Mouse (Mus musculus) lung, postnatal 0 days (tissue): ENCODE results near the gene Rraga. TPM values are rescaled to one million over a fixed set of nuclear protein-coding genes. Genes with fewer than 3 reads are reported as not detected.

ENCODE experiments used
- ATAC-seq: fragments of 200-750 bp; cut with Nextera tagmentation; 2 replicates; pipeline ENCODE4 v1.8.0; 2017; ENCODE audit warnings: moderate library complexity
- DNase-seq: peaks from one replicate; pipeline ENCODE4 v3.0.0-alpha.2; 2016; ENCODE audit warnings: low spot score
- H3K27ac ChIP-seq: fragments of 300-500 bp; sonication (generic); 2 replicates; pipeline ENCODE4 v1.5.1; 2014; ENCODE audit warnings: antibody characterized with exemption, mild to moderate bottlenecking, low read length, mixed read lengths
- H3K27me3 ChIP-seq: fragments of 300-500 bp; sonication (generic); replicated peaks from 2 replicates; pipeline ENCODE4 v1.6.1; 2014; ENCODE audit warnings: low read length, mixed read lengths; ENCODE audit not compliant: insufficient read depth
- H3K36me3 ChIP-seq: fragments of 300-500 bp; sonication (generic); 2 replicates; pipeline ENCODE4 v1.6.1; 2014; ENCODE audit warnings: low read length, mixed read lengths; ENCODE audit not compliant: insufficient read depth
- H3K4me1 ChIP-seq: fragments of 300-500 bp; sonication (generic); 2 replicates; pipeline ENCODE4 v1.6.1; 2014; ENCODE audit warnings: antibody characterized with exemption, low read depth, low read length, mixed read lengths; ENCODE audit not compliant: insufficient read depth
- H3K4me2 ChIP-seq: fragments of 300-500 bp; sonication (generic); replicated peaks from 2 replicates; pipeline ENCODE4 v1.6.1; 2014; ENCODE audit warnings: low read depth, mild to moderate bottlenecking, low read length, moderate library complexity, mixed read lengths
- H3K4me3 ChIP-seq: fragments of 300-500 bp; sonication (generic); 2 replicates; pipeline ENCODE4 v1.5.1; 2014; ENCODE audit warnings: low read depth, low read length
- H3K9ac ChIP-seq: fragments of 300-500 bp; sonication (generic); replicated peaks from 2 replicates; pipeline ENCODE4 v1.6.1; 2014; ENCODE audit warnings: low read depth, mild to moderate bottlenecking
- H3K9me3 ChIP-seq: fragments of 300-500 bp; sonication (generic); 2 replicates; pipeline ENCODE4 v1.6.1; 2016; ENCODE audit warnings: low read length, mixed read lengths
- CTCF ChIP-seq: IDR thresholded peaks from 2 replicates; pipeline ENCODE4 v1.5.1; 2016; ENCODE audit warnings: antibody characterized with exemption, mild to moderate bottlenecking
- EP300 ChIP-seq: IDR thresholded peaks from 2 replicates; pipeline ENCODE4 v1.6.1; 2016; ENCODE audit warnings: antibody characterized with exemption, mild to moderate bottlenecking, control low read depth
- WGBS: fragments of 180-500 bp; shearing (Covaris S2); extraction: QIAGEN DNeasy Blood & Tissue Kit; methylation state at CpG from one replicate; pipeline ENCODE4 v1.1.7; 2014; 5-methylcytosine and 5-hydroxymethylcytosine counted together
- polyA plus RNA-seq: library from polyadenylated mRNA; unstranded; fragments of >200 nt; fragmentation: Nextera tagmentation; extraction: Ambion mirVana; gene quantifications from 2 replicates; pipeline ENCODE4 v1.2.1, GENCODE M21; 2015

The Rraga gene
- polyA plus RNA-seq, 1 experiment from 2014 or later, result 60.0 TPM

- H3K9me3 ChIP-seq, result no peaks in the 10 kb centered on the region
- H3K9ac ChIP-seq, result no peak within 1 kb of the TSS
- no peaks in the 10 kb centered on the region for H3K4me1 ChIP-seq
- ATAC-seq (no peak), DNase-seq (no peak)
- no peaks in the 10 kb centered on the region for H3K36me3 ChIP-seq
- H3K27me3 ChIP-seq, result no peaks in the 10 kb centered on the region
- no peak within 1 kb of the TSS for H3K27ac ChIP-seq
- TF ChIP-seq CTCF (no peak), EP300 (no peak)
- no peak within 1 kb of the TSS for H3K4me2 ChIP-seq
- no peak within 1 kb of the TSS for H3K4me3 ChIP-seq
- 88% methylated on average over 7 of the region's 7 CpGs for WGBS
Measured at GRCm38 (mm10) chr4:86558228-86558627, 17.2 kb upstream of the Rraga start, which contains the start of gene Saxo1. TSS of gene Saxo1 (minus strand) at chr4:86558328.

- H3K9me3 ChIP-seq, result no peaks in the 10 kb centered on the region
- no peaks in the 10 kb centered on the region for H3K4me1 ChIP-seq
- no peak overlapping the region for H3K4me2 ChIP-seq
- H3K27me3 ChIP-seq, result no peaks in the 10 kb centered on the region
- DNase-seq, result no peak
- 52% methylated on average over 4 of the region's 4 CpGs for WGBS
- no peak overlapping the region for H3K9ac ChIP-seq
- TF ChIP-seq CTCF (no peak), EP300 (no peak)
- no peak overlapping the region for H3K27ac ChIP-seq
- H3K36me3 ChIP-seq, result no peaks in the 10 kb centered on the region
- no peak overlapping the region for H3K4me3 ChIP-seq
- ATAC-seq, result no peak
Measured at GRCm38 (mm10) chr4:86559006-86559405, 16.5 kb upstream of the Rraga start.

GRCm38 (mm10) chr4:86561061-86561460 is 14.4 kb upstream of the Rraga start:
- 92% methylated on average over 3 of the region's 3 CpGs for WGBS

GRCm38 (mm10) chr4:86574939-86575282 is 557 bp upstream of the Rraga start:
- no peak for TF ChIP-seq CTCF
- no peak for TF ChIP-seq EP300
- Histone ChIP-seq H3K27me3 (no peaks in the 10 kb centered on the region), H3K9me3 (no peaks in the 10 kb centered on the region), H3K36me3 (no peaks in the 10 kb centered on the region), H3K4me1 (peaks cover 7% of the 10 kb centered on the region), H3K9ac (peak overlapping the region; percentile 96), H3K4me2 (peak overlapping the region; percentile 80), H3K27ac (peak overlapping the region; percentile 97), H3K4me3 (peak overlapping the region; percentile 86)
- WGBS, result 18% methylated on average over 6 of the region's 6 CpGs
- ATAC-seq, result 0 out of 2 replicates have a peak, but pooled peaks have one; percentile 0
- DNase-seq, result no peak

More at GRCm38 (mm10) chr4:86561061-86561460, 14.4 kb upstream of the Rraga start:
- no peak overlapping the region for H3K9ac ChIP-seq
- DNase-seq, result no peak
- no peak overlapping the region for H3K27ac ChIP-seq
- H3K27me3 ChIP-seq, result no peaks in the 10 kb centered on the region
- no peaks in the 10 kb centered on the region for H3K9me3 ChIP-seq
- no peaks in the 10 kb centered on the region for H3K4me1 ChIP-seq
- no peaks in the 10 kb centered on the region for H3K36me3 ChIP-seq
- no peak for ATAC-seq
- no peak overlapping the region for H3K4me2 ChIP-seq
- TF ChIP-seq CTCF (no peak), EP300 (no peak)
- H3K4me3 ChIP-seq, result no peak overlapping the region

GRCm38 (mm10) chr4:86576120-86576541 is 663 bp downstream of the Rraga start:
- no peaks in the 10 kb centered on the region for H3K27me3 ChIP-seq
- peaks cover 7% of the 10 kb centered on the region for H3K4me1 ChIP-seq
- no peaks in the 10 kb centered on the region for H3K9me3 ChIP-seq
- H3K27ac ChIP-seq, result peak overlapping the region; percentile 97
- peak overlapping the region; percentile 80 for H3K4me2 ChIP-seq
- ATAC-seq (no peak), DNase-seq (peak; percentile 36)
- TF ChIP-seq CTCF (no peak), EP300 (no peak)
- H3K36me3 ChIP-seq, result no peaks in the 10 kb centered on the region
- peak overlapping the region; percentile 96 for H3K9ac ChIP-seq
- under 1% methylated on average over 20 of the region's 20 CpGs for WGBS
- peak overlapping the region; percentile 86 for H3K4me3 ChIP-seq

- WGBS, result 6% methylated on average over 11 of the region's 11 CpGs
- H3K27me3 ChIP-seq, result no peaks in the 10 kb centered on the region
- H3K4me3 ChIP-seq, result peak overlapping the region; percentile 86
- peak overlapping the region; percentile 96 for H3K9ac ChIP-seq
- H3K27ac ChIP-seq, result no peak overlapping the region
- no peak for ATAC-seq
- no peaks in the 10 kb centered on the region for H3K36me3 ChIP-seq
- H3K9me3 ChIP-seq, result no peaks in the 10 kb centered on the region
- peak overlapping the region; percentile 80 for H3K4me2 ChIP-seq
- peaks cover 7% of the 10 kb centered on the region for H3K4me1 ChIP-seq
- no peak for DNase-seq
- TF ChIP-seq CTCF, result no peak
- no peak for TF ChIP-seq EP300
Measured at GRCm38 (mm10) chr4:86576630-86577225, 1.3 kb downstream of the Rraga start.
